Mouse (Mus musculus): ENCODE data around the gene Gja8. TPM values are rescaled to one million over a fixed set of nuclear protein-coding genes. Genes with fewer than 3 reads are reported as not detected.

The Gja8 gene
- total and polyA plus RNA-seq, 3 experiments, result 0.04 TPM; not detected in 1

GRCm38 (mm10) chr3:96868566-96868965 is 57.3 kb downstream of the Gja8 start:
- H3K36me3 ChIP-seq (ENCODE audit: control insufficient read depth in 1 of 2, insufficient read depth in 2 of 2, low read length in 2 of 2), result peaks cover 0 to 21% of the 10 kb centered on the region in 2 experiments; a peak in 2 of 4 replicates
- no peak overlapping the region for H3K27ac ChIP-seq (ENCODE audit: control insufficient read depth, low read depth, low read length)
- no peak for DNase-seq (ENCODE audit: low read depth, low spot score)
- H3K4me3 ChIP-seq (ENCODE audit: control insufficient read depth in 1 of 2, insufficient read depth in 1 of 2, low read depth in 2 of 2, low read length in 2 of 2), result no peak overlapping the region
- no peaks in the 10 kb centered on the region for H3K9me3 ChIP-seq (replicated peaks; ENCODE audit: insufficient read depth, low read length)
- H3K79me2 ChIP-seq (ENCODE audit: control insufficient read depth, insufficient read depth, low read length, poor library complexity), result no peaks in the 10 kb centered on the region
- no peaks in the 10 kb centered on the region for H3K4me1 ChIP-seq (ENCODE audit: control insufficient read depth in 1 of 2, insufficient read depth in 2 of 2, low read length in 2 of 2)
- no peak overlapping the region for H3K9ac ChIP-seq (ENCODE audit: control insufficient read depth, low read depth, low read length, poor library complexity, severe bottlenecking)
- no peaks in the 10 kb centered on the region for H3K27me3 ChIP-seq (ENCODE audit: control insufficient read depth in 1 of 2, insufficient read depth in 2 of 2, low read length in 2 of 2)
- TF ChIP-seq CHD2 (IDR thresholded peaks at IDR 0.05; ENCODE audit: low read length) (no peak), BHLHE40 (IDR thresholded peaks at IDR 0.05; ENCODE audit: borderline replicate concordance, low read depth, low read length) (no peak), MAFK (IDR thresholded peaks at IDR 0.05; ENCODE audit: borderline replicate concordance, low read depth, low read length) (no peak), MYC (IDR thresholded peaks at IDR 0.05; ENCODE audit: low read depth, low read length) (no peak), RCOR1 (IDR thresholded peaks at IDR 0.05; ENCODE audit: low read depth, low read length) (no peak), MXI1 (IDR thresholded peaks at IDR 0.05; ENCODE audit: low read depth, low read length) (no peak), TCF12 (IDR thresholded peaks at IDR 0.05; ENCODE audit: low read depth, low read length) (no peak), GABPA (IDR thresholded peaks at IDR 0.05; ENCODE audit: low read depth, low read length) (no peak), CTCF (IDR thresholded peaks at IDR 0.05 in 2 of 3, conservative IDR thresholded peaks at IDR 0.05 in 1 of 3; ENCODE audit: control insufficient read depth in 1 of 3, insufficient read depth in 1 of 3, low read depth in 2 of 3, low read length in 3 of 3, poor library complexity in 1 of 3, severe bottlenecking in 1 of 3) (no peak), GATA1 (IDR thresholded peaks at IDR 0.05; ENCODE audit: low read depth, low read length) (no peak), ZMIZ1 (IDR thresholded peaks at IDR 0.05; ENCODE audit: low read depth, low read length) (no peak), CHD1 (IDR thresholded peaks at IDR 0.05; ENCODE audit: low read depth, low read length) (no peak), USF1 (IDR thresholded peaks at IDR 0.05; ENCODE audit: low read depth, low read length) (no peak), ETS1 (IDR thresholded peaks at IDR 0.05; ENCODE audit: low read depth, low read length) (no peak), POLR2AphosphoS2 (IDR thresholded peaks at IDR 0.05; ENCODE audit: low read length) (no peak), HCFC1 (IDR thresholded peaks at IDR 0.05; ENCODE audit: low read depth, low read length) (no peak), ELF1 (IDR thresholded peaks at IDR 0.05; ENCODE audit: low read depth, low read length) (no peak), E2F4 (IDR thresholded peaks at IDR 0.05; ENCODE audit: borderline replicate concordance, low read depth, low read length) (no peak), KAT2A (conservative IDR thresholded peaks at IDR 0.05; ENCODE audit: low read depth, low read length) (no peak)

GRCm38 (mm10) chr3:96867863-96868262 is 58.0 kb downstream of the Gja8 start:
- no peaks in the 10 kb centered on the region for H3K79me2 ChIP-seq (ENCODE audit: control insufficient read depth, insufficient read depth, low read length, poor library complexity)
- no peaks in the 10 kb centered on the region for H3K9me3 ChIP-seq (replicated peaks; ENCODE audit: insufficient read depth, low read length)
- no peaks in the 10 kb centered on the region for H3K27me3 ChIP-seq (ENCODE audit: control insufficient read depth in 1 of 2, insufficient read depth in 2 of 2, low read length in 2 of 2)
- H3K4me3 ChIP-seq (ENCODE audit: control insufficient read depth in 1 of 2, insufficient read depth in 1 of 2, low read depth in 2 of 2, low read length in 2 of 2), result no peak overlapping the region
- no peak for DNase-seq (ENCODE audit: low read depth, low spot score)
- no peak overlapping the region for H3K27ac ChIP-seq (ENCODE audit: control insufficient read depth, low read depth, low read length)
- H3K36me3 ChIP-seq (ENCODE audit: control insufficient read depth in 1 of 2, insufficient read depth in 2 of 2, low read length in 2 of 2), result peaks cover 0 to 16% of the 10 kb centered on the region in 2 experiments; a peak in 2 of 4 replicates
- H3K4me1 ChIP-seq (ENCODE audit: control insufficient read depth in 1 of 2, insufficient read depth in 2 of 2, low read length in 2 of 2), result no peaks in the 10 kb centered on the region
- H3K9ac ChIP-seq (ENCODE audit: control insufficient read depth, low read depth, low read length, poor library complexity, severe bottlenecking), result no peak overlapping the region
- TF ChIP-seq TCF12 (IDR thresholded peaks at IDR 0.05; ENCODE audit: low read depth, low read length) (no peak), MXI1 (IDR thresholded peaks at IDR 0.05; ENCODE audit: low read depth, low read length) (no peak), SMC3 (IDR thresholded peaks at IDR 0.05; ENCODE audit: low read depth, low read length) (no peak), UBTF (IDR thresholded peaks at IDR 0.05; ENCODE audit: borderline replicate concordance, insufficient read depth, low read depth, low read length) (no peak), TAL1 (IDR thresholded peaks at IDR 0.05; ENCODE audit: low read length) (no peak), MYC (IDR thresholded peaks at IDR 0.05; ENCODE audit: low read depth, low read length) (no peak), E2F4 (IDR thresholded peaks at IDR 0.05; ENCODE audit: borderline replicate concordance, low read depth, low read length) (no peak), SIN3A (IDR thresholded peaks at IDR 0.05; ENCODE audit: low read length) (no peak), EP300 (IDR thresholded peaks at IDR 0.05; ENCODE audit: low read depth in 1 of 2, low read length in 2 of 2) (no peak), MAZ (IDR thresholded peaks at IDR 0.05; ENCODE audit: low read depth, low read length) (no peak), MAX (IDR thresholded peaks at IDR 0.05; ENCODE audit: low read length) (no peak)
